Mouse (Mus musculus) erythroblast, embryonic 14.5 days (primary cell): ENCODE measurements at regions not wholly inside any gene's neighbourhood (a gene's known extent, or its start where the extent isn't known, plus 50 kb on each side); places are given as distances from the start of the nearest gene placed in this dataset.

ENCODE experiments used
- H3K27me3 ChIP-seq: 2 replicates; pipeline ENCODE4 v1.6.1; 2012; ENCODE audit warnings: inconsistent platforms; ENCODE audit not compliant: control insufficient read depth
- H3K36me3 ChIP-seq: 2 replicates; pipeline ENCODE4 v1.6.1; 2012; ENCODE audit warnings: mild to moderate bottlenecking, inconsistent platforms; ENCODE audit not compliant: control insufficient read depth
- H3K4me1 ChIP-seq: 2 replicates; pipeline ENCODE4 v1.6.1; 2012; ENCODE audit warnings: inconsistent platforms; ENCODE audit not compliant: control insufficient read depth
- H3K4me3 ChIP-seq: replicated peaks from 2 replicates; pipeline ENCODE3; 2012; ENCODE audit warnings: moderate library complexity, mild to moderate bottlenecking, inconsistent platforms
- H3K9me3 ChIP-seq: 2 replicates; pipeline ENCODE4 v1.6.1; 2012; ENCODE audit warnings: low read length, inconsistent platforms, mixed read lengths; ENCODE audit not compliant: control insufficient read depth
- GATA1 ChIP-seq: IDR thresholded peaks from 2 replicates; pipeline ENCODE4 v1.6.1; 2012; ENCODE audit warnings: low read length, inconsistent platforms, mixed read lengths
- TAL1 ChIP-seq: IDR thresholded peaks from 3 replicates; pipeline ENCODE4 v1.6.1; 2012; ENCODE audit warnings: low read length, inconsistent platforms, mixed read lengths

DNA sequence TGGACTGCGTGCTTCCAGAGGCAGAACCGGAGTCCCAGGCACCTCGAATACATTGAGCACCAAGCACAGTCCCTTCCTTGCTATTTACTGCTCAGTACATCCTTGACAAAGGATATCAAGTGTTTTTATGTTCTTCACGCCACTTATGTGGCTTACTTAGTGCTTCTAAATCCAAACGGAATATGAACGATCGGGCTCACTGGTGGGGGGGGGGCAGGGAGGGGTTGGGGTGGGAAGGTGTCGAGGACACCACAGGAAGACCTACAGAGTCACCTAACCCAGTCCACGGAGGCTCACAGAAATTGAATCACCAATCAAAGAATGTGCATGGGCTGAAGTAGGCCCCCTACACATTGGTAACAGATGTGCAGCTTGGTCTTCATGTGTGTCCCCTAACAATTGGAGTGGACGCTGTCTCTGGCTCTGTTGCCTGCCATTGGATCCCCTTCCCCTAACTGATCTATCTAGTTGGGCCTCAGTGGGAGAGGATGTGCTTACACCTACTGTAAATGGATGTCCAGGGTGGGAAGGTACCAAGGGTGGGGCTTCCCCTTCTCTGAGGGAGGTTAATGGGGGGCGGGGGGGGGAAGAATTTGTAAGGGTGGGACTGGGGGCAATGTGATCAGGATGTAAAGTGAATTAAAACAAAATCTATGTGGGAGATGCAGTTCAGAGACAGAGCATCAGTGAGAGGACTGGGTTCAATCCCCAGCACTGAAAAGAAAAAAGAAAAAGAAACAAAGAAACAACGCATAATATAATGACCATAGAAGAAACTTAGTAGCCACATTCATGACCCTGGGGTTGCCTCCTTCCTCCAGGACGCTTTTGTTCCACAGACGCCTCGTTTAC is 99.1 kb upstream of the Cpm start:
- TF ChIP-seq GATA1 (no peak), TAL1 (no peak)
- H3K4me1 ChIP-seq, result no peaks in the 10 kb centered on the region
- H3K9me3 ChIP-seq, result no peaks in the 10 kb centered on the region
- H3K4me3 ChIP-seq, result no peak overlapping the region
- no peaks in the 10 kb centered on the region for H3K27me3 ChIP-seq
- no peaks in the 10 kb centered on the region for H3K36me3 ChIP-seq

DNA sequence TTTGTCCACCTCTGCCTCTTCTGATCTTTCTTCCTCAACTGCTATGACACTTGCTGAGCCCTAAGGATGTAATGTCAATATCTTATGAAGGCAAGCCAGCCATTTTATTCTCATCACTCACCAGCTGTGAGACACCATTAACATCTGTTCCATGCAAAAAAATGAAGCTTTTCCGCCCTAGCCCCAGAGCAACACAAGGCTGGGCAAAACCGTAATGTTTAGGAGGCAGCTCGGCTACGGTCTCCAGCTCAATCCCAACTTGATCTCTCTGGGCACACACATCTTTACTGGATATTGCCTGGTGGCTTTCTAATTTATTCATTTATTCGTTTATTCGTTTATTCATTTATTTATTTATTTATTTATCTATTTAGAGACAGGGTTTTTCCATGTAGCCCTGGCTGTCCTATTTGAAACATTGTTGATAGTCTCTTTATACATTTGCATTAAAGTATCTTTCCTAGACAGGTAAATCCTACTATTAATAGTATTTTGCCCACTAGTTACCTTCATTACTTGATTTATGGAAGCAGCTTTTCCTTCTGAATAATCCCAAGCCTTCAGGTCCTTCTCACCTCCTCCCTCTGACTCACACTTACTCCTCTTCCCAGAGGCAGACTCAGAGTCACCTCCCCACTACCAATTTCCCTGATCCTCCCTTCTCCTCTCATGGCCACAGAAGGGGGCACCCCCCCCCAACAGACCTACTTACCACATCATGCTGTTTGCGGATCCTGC is 99.9 kb upstream of the Cpm start:
- H3K27me3 ChIP-seq, result no peaks in the 10 kb centered on the region

DNA sequence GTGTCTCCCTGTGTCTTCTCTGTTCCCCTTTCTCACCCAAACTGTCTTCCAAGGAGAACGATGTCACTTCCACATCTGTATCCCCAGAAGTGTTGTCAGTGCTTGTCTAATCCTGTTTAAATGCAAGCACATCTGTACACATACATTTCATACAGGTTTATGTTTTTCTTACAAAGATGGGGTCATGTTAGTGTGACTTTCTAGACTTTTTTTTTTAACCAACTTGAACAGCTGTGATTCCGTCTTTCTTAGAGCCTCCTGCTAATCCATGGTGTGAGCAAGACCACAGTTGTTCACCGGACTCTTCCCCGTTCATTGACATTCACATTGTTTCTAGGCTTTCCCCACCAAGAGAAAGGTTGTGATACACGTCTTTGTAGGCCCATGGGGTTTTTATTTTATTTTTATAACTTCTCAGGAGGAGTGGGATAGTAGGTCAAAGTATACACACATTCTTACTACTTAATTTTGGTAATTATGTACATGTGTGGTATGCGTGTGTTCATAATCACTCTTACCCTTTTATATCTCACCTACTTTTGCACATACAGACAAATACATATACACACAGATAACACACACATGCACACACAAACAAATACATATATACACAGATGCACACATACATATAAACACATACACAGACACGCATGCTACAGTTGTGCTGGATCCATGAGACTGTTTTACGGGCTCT is 100.6 kb upstream of the Cpm start:
- Histone ChIP-seq H3K27me3 (no peaks in the 10 kb centered on the region), H3K4me3 (no peak overlapping the region), H3K4me1 (no peaks in the 10 kb centered on the region), H3K36me3 (no peaks in the 10 kb centered on the region), H3K9me3 (no peaks in the 10 kb centered on the region)
- TF ChIP-seq GATA1, result no peak
- no peak for TF ChIP-seq TAL1

More for the DNA sequence above, 99.9 kb upstream of the Cpm start:
- Histone ChIP-seq H3K36me3 (no peaks in the 10 kb centered on the region), H3K4me1 (no peaks in the 10 kb centered on the region), H3K4me3 (no peak overlapping the region), H3K9me3 (no peaks in the 10 kb centered on the region)
- TF ChIP-seq TAL1, result no peak

DNA sequence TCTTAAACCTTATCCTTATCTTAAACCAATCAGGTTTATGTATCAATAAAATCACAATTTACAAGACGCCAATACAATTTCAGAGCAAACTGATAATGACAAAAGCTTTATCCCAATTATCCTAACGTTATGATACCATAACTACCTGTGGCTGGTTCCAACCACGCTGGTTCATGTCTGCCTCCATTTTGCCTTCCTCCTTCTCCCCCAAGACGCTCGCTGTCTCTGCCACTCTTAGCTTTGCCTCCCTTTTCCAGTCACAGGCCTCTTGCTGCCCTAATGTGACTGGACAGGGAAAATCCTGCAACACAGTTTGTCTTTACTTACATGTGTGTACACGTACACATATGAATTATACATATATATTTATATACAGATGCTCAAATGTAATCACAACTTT is 101.3 kb upstream of the Cpm start:
- Histone ChIP-seq H3K4me1 (no peaks in the 10 kb centered on the region), H3K4me3 (no peak overlapping the region), H3K36me3 (no peaks in the 10 kb centered on the region), H3K27me3 (no peaks in the 10 kb centered on the region), H3K9me3 (no peaks in the 10 kb centered on the region)
- TF ChIP-seq TAL1, result no peak
- no peak for TF ChIP-seq GATA1

DNA sequence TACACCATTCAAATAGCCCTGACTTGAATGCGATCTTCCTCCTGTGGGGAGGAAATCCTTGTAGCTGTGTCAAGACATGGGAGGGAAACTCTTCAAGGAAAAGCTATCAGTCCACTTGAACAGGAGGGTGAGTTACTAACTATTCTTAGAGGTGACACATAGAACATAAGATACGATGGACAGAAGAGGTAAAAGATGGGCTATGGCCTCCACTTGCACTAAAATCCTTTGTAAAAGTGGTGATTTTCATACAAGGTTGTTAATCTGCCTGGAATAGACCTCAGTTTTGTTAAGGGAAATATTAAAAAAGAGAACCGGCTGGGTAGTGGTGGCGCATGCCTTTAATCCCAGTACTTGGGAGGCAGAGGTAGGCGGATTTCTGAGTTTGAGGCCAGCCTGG is 102.1 kb upstream of the Cpm start:
- no peaks in the 10 kb centered on the region for H3K9me3 ChIP-seq
- H3K4me3 ChIP-seq, result no peak overlapping the region
- H3K27me3 ChIP-seq, result no peaks in the 10 kb centered on the region
- H3K36me3 ChIP-seq, result no peaks in the 10 kb centered on the region
- no peak for TF ChIP-seq GATA1
- no peak for TF ChIP-seq TAL1
- H3K4me1 ChIP-seq, result no peaks in the 10 kb centered on the region

DNA sequence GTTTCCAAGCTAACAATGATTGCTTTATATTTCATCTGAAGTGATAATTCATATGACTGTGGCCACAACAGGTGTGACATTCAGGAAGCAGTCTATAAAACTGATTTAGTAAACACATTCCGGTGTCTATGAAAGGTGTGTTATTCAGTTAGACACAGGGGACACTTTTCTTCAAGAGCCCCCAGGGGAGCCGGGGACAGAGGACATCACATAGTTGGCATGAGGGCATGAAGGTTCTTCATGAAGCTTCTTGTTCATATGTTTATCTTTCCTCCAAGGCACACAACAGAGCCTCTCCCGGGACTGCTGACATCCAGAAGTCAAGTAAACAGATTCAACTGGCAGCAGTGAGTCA is 102.5 kb upstream of the Cpm start:
- no peak overlapping the region for H3K4me3 ChIP-seq
- H3K9me3 ChIP-seq, result no peaks in the 10 kb centered on the region
- no peaks in the 10 kb centered on the region for H3K36me3 ChIP-seq
- TF ChIP-seq GATA1 (no peak), TAL1 (no peak)
- no peaks in the 10 kb centered on the region for H3K4me1 ChIP-seq
- H3K27me3 ChIP-seq, result no peaks in the 10 kb centered on the region

DNA sequence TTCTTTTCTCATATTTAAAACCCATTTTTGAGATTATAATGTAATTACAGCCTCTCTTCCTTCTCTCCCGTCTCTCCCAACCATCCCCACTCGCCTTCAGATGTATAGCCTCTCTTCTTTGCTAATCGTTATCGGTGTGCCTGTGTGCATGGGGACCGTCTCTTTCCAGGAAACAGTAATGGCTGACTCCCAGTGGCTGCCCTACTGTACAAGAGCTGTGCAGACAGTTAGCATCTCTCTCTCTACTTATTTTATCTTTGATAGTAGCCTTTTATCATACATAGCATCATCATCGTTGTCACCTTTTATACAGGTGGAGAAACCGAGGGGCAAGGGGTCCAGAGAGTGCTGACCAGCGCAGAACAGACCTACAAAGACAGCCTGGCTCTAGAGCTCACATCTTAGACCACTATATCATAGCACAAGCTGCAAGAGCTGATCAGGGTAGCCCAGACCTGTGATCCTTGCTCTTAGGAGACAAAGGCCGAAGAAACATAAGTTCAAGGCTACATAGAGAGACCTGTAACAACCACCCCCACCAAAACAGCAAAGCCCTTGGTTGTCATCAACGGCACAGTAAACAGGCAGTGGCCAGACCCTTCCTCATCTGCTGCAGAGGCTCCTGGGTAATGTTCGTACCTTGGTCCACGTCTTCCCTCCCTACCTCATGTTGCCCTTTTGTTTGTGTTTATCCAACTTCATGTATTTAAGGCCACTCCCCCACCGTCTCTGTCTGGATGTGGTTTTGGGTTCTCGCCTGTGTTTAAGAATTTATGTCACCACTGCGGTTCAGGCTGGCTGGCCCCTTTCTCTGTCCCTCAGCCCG is 103.1 kb upstream of the Cpm start:
- H3K9me3 ChIP-seq, result no peaks in the 10 kb centered on the region
- no peak overlapping the region for H3K4me3 ChIP-seq
- H3K27me3 ChIP-seq, result no peaks in the 10 kb centered on the region
- H3K4me1 ChIP-seq, result no peaks in the 10 kb centered on the region
- no peaks in the 10 kb centered on the region for H3K36me3 ChIP-seq
- no peak for TF ChIP-seq TAL1
- TF ChIP-seq GATA1, result no peak

DNA sequence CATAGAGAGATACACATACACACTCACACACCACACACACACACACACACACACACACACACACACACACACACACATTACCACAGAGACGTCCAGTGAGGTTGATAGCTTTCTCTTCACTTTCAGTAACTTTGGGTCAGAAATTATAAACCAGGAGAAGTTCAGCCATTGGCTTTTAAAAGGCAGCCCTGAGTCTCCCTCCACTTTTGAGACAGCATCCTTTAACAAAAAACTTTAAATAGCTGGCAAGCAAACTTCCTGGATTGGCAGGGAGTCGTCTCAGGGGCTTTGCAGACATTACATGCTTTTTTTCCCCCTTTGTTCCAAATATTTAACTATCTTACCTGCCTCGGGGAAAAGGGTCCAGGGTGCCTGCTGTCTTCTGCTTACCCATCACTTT is 103.7 kb upstream of the Cpm start:
- Histone ChIP-seq H3K27me3 (no peaks in the 10 kb centered on the region), H3K4me1 (no peaks in the 10 kb centered on the region), H3K9me3 (no peaks in the 10 kb centered on the region), H3K4me3 (no peak overlapping the region), H3K36me3 (no peaks in the 10 kb centered on the region)
- TF ChIP-seq GATA1, result no peak
